27 mouse cellular contexts compared by ENCODE assay signal in the genomic region with DNA sequence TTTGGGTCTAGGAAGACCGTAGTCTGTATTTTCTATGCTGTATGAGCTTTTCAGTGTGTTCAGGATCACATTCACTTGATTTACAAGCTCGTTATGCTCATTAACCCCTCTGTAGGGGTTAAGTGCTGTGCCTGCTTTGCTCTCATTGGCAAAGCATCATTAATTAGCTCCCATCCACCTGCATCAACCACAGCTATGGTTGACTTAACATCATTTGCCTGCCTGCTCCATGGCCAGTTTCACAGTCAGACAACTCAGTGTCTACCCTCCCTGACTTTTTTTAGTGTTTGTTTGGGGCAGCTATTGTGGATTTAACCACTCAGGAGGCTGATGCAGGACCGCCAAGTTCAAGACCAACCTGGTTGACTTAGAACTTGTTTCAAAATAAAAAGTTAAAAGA.
DNase-seq lines count a peak whose midpoint lies in the region; ATAC-seq and TF ChIP-seq lines count a peak whose summit lies in the region.
"Had no signal": no experiment of that assay in that cellular context is flagged by ENCODE, and none has a peak within 500 bp of the region (broad histone marks: within the 10 kb centered on the region; RNA-seq: fewer than 3 reads in every experiment).

No protein-coding gene starts in this region.

- 0 out of 2 replicates have a peak, but pooled peaks have one; percentile 62 for ATAC-seq in kidney, embryonic 15.5 days (replicated peaks; ENCODE audit: low FRiP score)
- ATAC-seq in liver, embryonic 13.5 days (ENCODE audit: low read depth) = no peak
- no peak for ATAC-seq in liver, embryonic 12.5 days
- ATAC-seq in stomach, postnatal 0 days (ENCODE audit: low FRiP score, low TSS enrichment) = no peak
- ATAC-seq: activated CD4-positive, CD25-positive, alpha-beta regulatory T cell, adult 4 months; CD4-positive, CD25-positive, alpha-beta regulatory T cell, adult 4 months; forebrain, embryonic 16.5 days; hindbrain, postnatal 0 days; inflammation-experienced regulatory T-cells, adult 6 months had no signal

- peaks cover 7% of the 10 kb centered on the region; the same call in 1 of the 2 replicates for H3K4me1 ChIP-seq in kidney, embryonic 15.5 days
- H3K4me1 ChIP-seq in liver, embryonic 13.5 days (replicated peaks) = peaks cover 26% of the 10 kb centered on the region
- H3K4me1 ChIP-seq in liver, embryonic 12.5 days = peaks cover 28% of the 10 kb centered on the region
- no peaks in the 10 kb centered on the region for H3K4me1 ChIP-seq in stomach, postnatal 0 days (replicated peaks; ENCODE audit: control insufficient read depth, insufficient read depth)
- H3K4me1 ChIP-seq: embryonic facial prominence, embryonic 12.5 days; embryonic facial prominence, embryonic 15.5 days had no signal

- no peak overlapping the region for H3K4me2 ChIP-seq in kidney, embryonic 15.5 days
- no peak overlapping the region for H3K4me2 ChIP-seq in liver, embryonic 13.5 days
- no peak overlapping the region for H3K4me2 ChIP-seq in liver, embryonic 12.5 days
- no peak overlapping the region for H3K4me2 ChIP-seq in stomach, postnatal 0 days (replicated peaks; ENCODE audit: low read depth)
- H3K4me2 ChIP-seq: embryonic facial prominence, embryonic 12.5 days; embryonic facial prominence, embryonic 15.5 days; forebrain, embryonic 12.5 days; heart, embryonic 11.5 days; hindbrain, embryonic 14.5 days had no signal

- no peak overlapping the region for H3K27ac ChIP-seq in kidney, embryonic 15.5 days
- peak overlapping the region; percentile 44; the same call in 1 of the 2 replicates for H3K27ac ChIP-seq in liver, embryonic 13.5 days
- no peak overlapping the region for H3K27ac ChIP-seq in liver, embryonic 12.5 days
- H3K27ac ChIP-seq in stomach, postnatal 0 days (replicated peaks) = no peak overlapping the region
- H3K27ac ChIP-seq: embryonic facial prominence, embryonic 12.5 days; embryonic facial prominence, embryonic 15.5 days; forebrain, embryonic 12.5 days; hindbrain, embryonic 14.5 days; hindbrain, postnatal 0 days had no signal

- WGBS in kidney, embryonic 15.5 days = 58% methylated on average over 3 of the region's 3 CpGs
- 78% methylated on average over 3 of the region's 3 CpGs for WGBS in liver, embryonic 13.5 days (ENCODE audit: insufficient replicate concordance)
- 77% methylated on average over 3 of the region's 3 CpGs for WGBS in liver, embryonic 12.5 days (ENCODE audit: insufficient replicate concordance)
- 87% methylated on average over 3 of the region's 3 CpGs for WGBS in stomach, postnatal 0 days

- TF ChIP-seq CTCF in stomach, postnatal 0 days (IDR thresholded peaks at IDR 0.05; ENCODE audit: low read depth) = no peak

- H3K9me3 ChIP-seq in kidney, embryonic 15.5 days (replicated peaks) = no peaks in the 10 kb centered on the region
- H3K9me3 ChIP-seq in liver, embryonic 13.5 days (replicated peaks) = no peaks in the 10 kb centered on the region
- H3K9me3 ChIP-seq in liver, embryonic 12.5 days (replicated peaks) = no peaks in the 10 kb centered on the region
- H3K9me3 ChIP-seq in stomach, postnatal 0 days (ENCODE audit: control insufficient read depth, low read length) = no peaks in the 10 kb centered on the region
- H3K9me3 ChIP-seq: embryonic facial prominence, embryonic 12.5 days; embryonic facial prominence, embryonic 15.5 days; forebrain, embryonic 12.5 days had no signal

- intact Hi-C loops in heart, postnatal 10 days (cut with DNase I) = no loop called here

- H3K36me3 ChIP-seq in kidney, embryonic 15.5 days = peaks cover 4% of the 10 kb centered on the region; the same call in 1 of the 2 replicates
- H3K36me3 ChIP-seq in liver, embryonic 13.5 days = no peaks in the 10 kb centered on the region
- peaks cover 8% of the 10 kb centered on the region for H3K36me3 ChIP-seq in liver, embryonic 12.5 days
- H3K36me3 ChIP-seq in stomach, postnatal 0 days (ENCODE audit: control insufficient read depth, insufficient read depth, low read length) = 0 out of 2 replicates have a peak, but pooled peaks cover 2% of the 10 kb centered on the region
- H3K36me3 ChIP-seq: embryonic facial prominence, embryonic 12.5 days; embryonic facial prominence, embryonic 15.5 days had no signal

- no peak overlapping the region for H3K9ac ChIP-seq in kidney, embryonic 15.5 days
- no peak overlapping the region for H3K9ac ChIP-seq in liver, embryonic 13.5 days
- no peak overlapping the region for H3K9ac ChIP-seq in liver, embryonic 12.5 days
- H3K9ac ChIP-seq in stomach, postnatal 0 days (ENCODE audit: low read length) = no peak overlapping the region
- H3K9ac ChIP-seq: embryonic facial prominence, embryonic 12.5 days; embryonic facial prominence, embryonic 15.5 days; forebrain, embryonic 12.5 days; hindbrain, embryonic 14.5 days had no signal

- H3K27me3 ChIP-seq in kidney, embryonic 15.5 days = no peaks in the 10 kb centered on the region
- H3K27me3 ChIP-seq in liver, embryonic 13.5 days = peaks cover 15% of the 10 kb centered on the region; the same call in 1 of the 2 replicates
- H3K27me3 ChIP-seq in liver, embryonic 12.5 days (replicated peaks) = peaks cover 32% of the 10 kb centered on the region
- no peaks in the 10 kb centered on the region for H3K27me3 ChIP-seq in stomach, postnatal 0 days (ENCODE audit: control insufficient read depth, insufficient read depth, low read length)
- H3K27me3 ChIP-seq: embryonic facial prominence, embryonic 12.5 days; embryonic facial prominence, embryonic 15.5 days; forebrain, embryonic 12.5 days had no signal

- no peak for TF ChIP-seq EP300 in stomach, postnatal 0 days (optimal IDR thresholded peaks at IDR 0.05)

- no peak overlapping the region for H3K4me3 ChIP-seq in kidney, embryonic 15.5 days (replicated peaks)
- H3K4me3 ChIP-seq in liver, embryonic 13.5 days (replicated peaks) = no peak overlapping the region
- H3K4me3 ChIP-seq in liver, embryonic 12.5 days = no peak overlapping the region
- no peak overlapping the region for H3K4me3 ChIP-seq in stomach, postnatal 0 days (ENCODE audit: low read depth, low read length)
- H3K4me3 ChIP-seq: embryonic facial prominence, embryonic 12.5 days; embryonic facial prominence, embryonic 15.5 days; forebrain, embryonic 12.5 days had no signal

- peak; percentile 71 for DNase-seq in heart, adult 11 months
- no peak for DNase-seq in heart, postnatal 10 days
- DNase-seq in kidney, postnatal 36 days = no peak
- DNase-seq in liver, embryonic 13.5 days = no peak
- DNase-seq in stomach, postnatal 0 days (ENCODE audit: low spot score) = peak; percentile 2
- DNase-seq in adrenal gland, postnatal 4 days (ENCODE audit: low spot score in 2 of 2) = no peak
- DNase-seq: adrenal gland, adult 8-10 months; adrenal gland, postnatal 25 days; cerebellum, adult 11 months; cerebellum, adult 2 months; cerebellum, adult 9-11 months; cerebellum, postnatal 25 days; gastrocnemius, postnatal 10 days; gastrocnemius, postnatal 36 days; heart, postnatal 36 days had no signal

Comparison
In these comparisons a context has a peak if more than half of its experiments do, and no peak if none do; other contexts are left out.
1. DNase-seq: peak in heart, adult 11 months (single experiment) and stomach, postnatal 0 days (single experiment); none in heart, postnatal 10 days (0 of 2), kidney, postnatal 36 days (0 of 2), liver, embryonic 13.5 days (single experiment) and adrenal gland, postnatal 4 days (0 of 2).